Mouse (Mus musculus) testis, adult 2 months (tissue): Measurements from ENCODE around the gene Vsig2. TPM values are rescaled to one million over a fixed set of nuclear protein-coding genes. Genes with fewer than 3 reads are reported as not detected.
A peak's percentile ranks its signal among the peaks of the same experiment; 100 is the strongest.

ENCODE experiments used
- H3K27ac ChIP-seq: fragments of 200-500 bp; 2 replicates; pipeline ENCODE4 v1.5.1; 2012; ENCODE audit warnings: low read depth, low read length; ENCODE audit not compliant: control insufficient read depth, insufficient read depth
- H3K27me3 ChIP-seq: fragments of 200-500 bp; 2 replicates; pipeline ENCODE4 v1.6.1; 2012; ENCODE audit warnings: mild to moderate bottlenecking, low read length, moderate library complexity; ENCODE audit not compliant: control insufficient read depth, insufficient read depth
- H3K36me3 ChIP-seq: fragments of 200-500 bp; 2 replicates; pipeline ENCODE4 v1.6.1; 2012; ENCODE audit warnings: mild to moderate bottlenecking, low read length; ENCODE audit not compliant: control insufficient read depth, insufficient read depth
- H3K4me1 ChIP-seq: fragments of 200-500 bp; 2 replicates; pipeline ENCODE4 v1.6.1; 2012; ENCODE audit warnings: low read length; ENCODE audit not compliant: control insufficient read depth, insufficient read depth
- H3K4me3 ChIP-seq: fragments of 200-500 bp; 2 replicates; pipeline ENCODE4 v1.5.1; 2012; ENCODE audit warnings: low read depth, mild to moderate bottlenecking, low read length, moderate library complexity, mixed read lengths; ENCODE audit not compliant: control insufficient read depth
- CTCF ChIP-seq: fragments of 200-500 bp; IDR thresholded peaks from 2 replicates; pipeline ENCODE4 v1.5.1; 2012; ENCODE audit warnings: low read depth, mild to moderate bottlenecking, inconsistent platforms, low read length, moderate library complexity; ENCODE audit not compliant: control insufficient read depth, insufficient read depth, insufficient replicate concordance
- POLR2A ChIP-seq: fragments of 200-500 bp; IDR thresholded peaks from 2 replicates; pipeline ENCODE4 v1.6.1; 2012; ENCODE audit warnings: low read depth, mild to moderate bottlenecking, inconsistent platforms, low read length, moderate library complexity; ENCODE audit not compliant: control insufficient read depth
- polyA plus RNA-seq: library from polyadenylated mRNA; depleted of rRNA; stranded (reverse); fragments of >200 nt; gene quantifications from 2 replicates; pipeline ENCODE4 v1.2.3, GENCODE M21; 2012

The Vsig2 gene
- polyA plus RNA-seq, 1 experiment = 0.89 TPM

GRCm38 (mm10) chr9:37540226-37540625 lies 1.2 kb downstream of the Vsig2 start:
- no peaks in the 10 kb centered on the region for H3K27me3 ChIP-seq

GRCm38 (mm10) chr9:37540701-37541575 lies 1.9 kb downstream of the Vsig2 start:
- H3K36me3 ChIP-seq = no peaks in the 10 kb centered on the region
- no peak overlapping the region for H3K4me3 ChIP-seq
- no peaks in the 10 kb centered on the region for H3K27me3 ChIP-seq
- no peak for TF ChIP-seq POLR2A
- no peak for TF ChIP-seq CTCF
- peaks cover 12% of the 10 kb centered on the region for H3K4me1 ChIP-seq
- H3K27ac ChIP-seq = no peak overlapping the region

More at GRCm38 (mm10) chr9:37540226-37540625, 1.2 kb downstream of the Vsig2 start:
- H3K4me3 ChIP-seq = no peak overlapping the region
- H3K36me3 ChIP-seq = no peaks in the 10 kb centered on the region
- TF ChIP-seq CTCF (no peak), POLR2A (no peak)
- H3K4me1 ChIP-seq = peaks cover 7% of the 10 kb centered on the region
- no peak overlapping the region for H3K27ac ChIP-seq

GRCm38 (mm10) chr9:37541851-37542642 lies 3.0 kb downstream of the Vsig2 start:
- no peak for TF ChIP-seq CTCF
- H3K4me1 ChIP-seq = peaks cover 13% of the 10 kb centered on the region
- no peak overlapping the region for H3K4me3 ChIP-seq
- H3K27ac ChIP-seq = no peak overlapping the region
- no peaks in the 10 kb centered on the region for H3K27me3 ChIP-seq
- no peaks in the 10 kb centered on the region for H3K36me3 ChIP-seq

GRCm38 (mm10) chr9:37543869-37544440 lies 4.9 kb downstream of the Vsig2 start:
- no peak overlapping the region for H3K27ac ChIP-seq
- H3K27me3 ChIP-seq = no peaks in the 10 kb centered on the region
- peaks cover 13% of the 10 kb centered on the region for H3K4me1 ChIP-seq
- no peaks in the 10 kb centered on the region for H3K36me3 ChIP-seq
- H3K4me3 ChIP-seq = no peak overlapping the region
- no peak for TF ChIP-seq POLR2A
- no peak for TF ChIP-seq CTCF

DNA sequence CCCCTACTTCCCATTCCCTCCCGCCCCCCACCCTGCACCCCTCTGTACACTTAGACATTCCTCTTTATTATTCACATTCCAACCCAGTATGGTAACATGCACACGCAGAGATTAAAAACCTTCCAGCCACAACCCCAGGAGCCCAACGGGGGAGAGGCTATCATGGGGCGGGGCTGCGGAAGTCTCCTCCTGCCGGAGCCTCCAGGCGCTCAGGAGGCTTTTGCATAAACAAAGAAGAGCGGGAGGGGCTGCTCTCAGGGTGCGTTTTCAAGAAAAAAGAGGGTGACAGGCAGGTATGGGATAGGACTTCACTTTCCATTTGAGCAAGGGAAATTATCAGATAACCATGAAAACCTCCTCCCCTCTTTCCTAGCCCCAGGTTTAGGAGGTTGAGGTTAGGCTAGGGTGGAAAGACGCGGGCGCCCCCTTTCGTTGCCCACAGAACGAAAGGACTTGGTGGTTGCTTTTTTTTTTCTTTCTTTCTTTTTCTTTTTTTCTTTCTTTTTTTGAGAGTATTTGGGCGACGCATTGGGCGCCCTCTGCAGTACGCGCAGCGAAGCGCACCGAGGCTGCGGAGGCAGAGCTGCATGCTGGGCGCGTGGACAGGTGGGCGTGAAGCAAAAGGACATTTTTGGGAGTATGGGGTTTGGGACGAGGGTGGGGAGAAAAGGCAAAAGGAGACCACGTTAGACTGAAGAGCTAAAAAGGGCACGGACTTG lies 5.6 kb downstream of the Vsig2 start:
- Histone ChIP-seq H3K36me3 (no peaks in the 10 kb centered on the region), H3K4me1 (peaks cover 10% of the 10 kb centered on the region), H3K27ac (no peak overlapping the region), H3K4me3 (peak overlapping the region; percentile 48), H3K27me3 (no peaks in the 10 kb centered on the region)
- TF ChIP-seq POLR2A = no peak
- peak; percentile 58; the same call in 1 of the 2 replicates for TF ChIP-seq CTCF

GRCm38 (mm10) chr9:37545166-37545610 lies 6.1 kb downstream of the Vsig2 start:
- no peak overlapping the region for H3K27ac ChIP-seq
- peak overlapping the region; percentile 48 for H3K4me3 ChIP-seq
- H3K4me1 ChIP-seq = peaks cover 7% of the 10 kb centered on the region
- H3K27me3 ChIP-seq = no peaks in the 10 kb centered on the region
- no peaks in the 10 kb centered on the region for H3K36me3 ChIP-seq
- TF ChIP-seq POLR2A (no peak), CTCF (no peak)
